Mouse (Mus musculus) heart, embryonic 13.5 days (tissue): Measurements from ENCODE around the gene Osbpl8. TPM values are rescaled to one million over a fixed set of nuclear protein-coding genes. Genes with fewer than 3 reads are reported as not detected.

ENCODE experiments used
- ATAC-seq: fragments of 200-750 bp; cut with Nextera tagmentation; 2 replicates; pipeline ENCODE4 v1.8.0; 2017; ENCODE audit warnings: moderate TSS enrichment; ENCODE audit not compliant: insufficient number of reproducible peaks, low FRiP score, low TSS enrichment; ENCODE audit errors: extremely low read depth
- H3K27ac ChIP-seq: fragments of 300-500 bp; sonication (generic); replicated peaks from 2 replicates; pipeline ENCODE4 v1.5.1; 2015; ENCODE audit warnings: moderate library complexity, mild to moderate bottlenecking, inconsistent platforms
- H3K27me3 ChIP-seq: fragments of 300-500 bp; sonication (generic); replicated peaks from 2 replicates; pipeline ENCODE4 v1.6.1; 2015; ENCODE audit warnings: mild to moderate bottlenecking, inconsistent platforms
- H3K36me3 ChIP-seq: fragments of 300-500 bp; sonication (generic); 2 replicates; pipeline ENCODE4 v1.6.1; 2015; ENCODE audit warnings: mild to moderate bottlenecking, inconsistent platforms
- H3K4me1 ChIP-seq: fragments of 300-500 bp; sonication (generic); 2 replicates; pipeline ENCODE4 v1.6.1; 2015; ENCODE audit warnings: inconsistent platforms
- H3K4me2 ChIP-seq: fragments of 300-500 bp; sonication (generic); 2 replicates; pipeline ENCODE4 v1.6.1; 2015; ENCODE audit warnings: inconsistent platforms, mild to moderate bottlenecking, moderate library complexity
- H3K4me3 ChIP-seq: fragments of 300-500 bp; sonication (generic); 2 replicates; pipeline ENCODE4 v1.5.1; 2015; ENCODE audit warnings: moderate library complexity, mild to moderate bottlenecking, inconsistent platforms
- H3K9ac ChIP-seq: fragments of 300-500 bp; sonication (generic); 2 replicates; pipeline ENCODE4 v1.6.1; 2015; ENCODE audit warnings: inconsistent platforms, mild to moderate bottlenecking, moderate library complexity
- H3K9me3 ChIP-seq: fragments of 300-500 bp; sonication (generic); 2 replicates; pipeline ENCODE4 v1.6.1; 2016; ENCODE audit warnings: inconsistent platforms
- WGBS: fragments of 180-500 bp; shearing (Covaris S2); methylation state at CpG from one replicate; pipeline ENCODE4 v1.1.7; 2015; ENCODE audit warnings: mixed read lengths; 5-methylcytosine and 5-hydroxymethylcytosine counted together
- polyA plus RNA-seq: library from polyadenylated mRNA; unstranded; fragments of >200 nt; fragmentation: Nextera tagmentation; extraction: Ambion mirVana; gene quantifications from 2 replicates; pipeline ENCODE4 v1.2.1, GENCODE M21; 2015

Osbpl8 gene
- polyA plus RNA-seq, 1 experiment from 2014 or later = 22.5 TPM

GRCm38 (mm10) chr10:111242677-111243076 is 78.1 kb downstream of the Osbpl8 start:
- Histone ChIP-seq H3K4me3 (no peak overlapping the region), H3K4me2 (no peak overlapping the region), H3K27ac (no peak overlapping the region), H3K9ac (no peak overlapping the region), H3K9me3 (no peaks in the 10 kb centered on the region), H3K27me3 (no peaks in the 10 kb centered on the region), H3K4me1 (peaks cover 30% of the 10 kb centered on the region), H3K36me3 (peaks cover 6% of the 10 kb centered on the region; the same call in 1 of the 2 replicates)
- ATAC-seq = no peak
- WGBS = 84% methylated on average over 7 of the region's 7 CpGs

- H3K9ac ChIP-seq = no peak overlapping the region
- no peaks in the 10 kb centered on the region for H3K27me3 ChIP-seq
Measured at GRCm38 (mm10) chr10:111247609-111248008, 83.1 kb downstream of the Osbpl8 start.

GRCm38 (mm10) chr10:111248177-111248576 is 83.6 kb downstream of the Osbpl8 start:
- H3K4me3 ChIP-seq = no peak overlapping the region
- no peaks in the 10 kb centered on the region for H3K36me3 ChIP-seq
- no peak overlapping the region for H3K4me2 ChIP-seq
- H3K27ac ChIP-seq = no peak overlapping the region
- no peak for ATAC-seq
- H3K9ac ChIP-seq = no peak overlapping the region
- WGBS = 57% methylated on average over 6 of the region's 6 CpGs
- H3K4me1 ChIP-seq = peaks cover 35% of the 10 kb centered on the region
- H3K27me3 ChIP-seq = no peaks in the 10 kb centered on the region
- no peaks in the 10 kb centered on the region for H3K9me3 ChIP-seq

More at GRCm38 (mm10) chr10:111247609-111248008, 83.1 kb downstream of the Osbpl8 start:
- Histone ChIP-seq H3K4me2 (no peak overlapping the region), H3K9me3 (no peaks in the 10 kb centered on the region), H3K27ac (no peak overlapping the region), H3K4me3 (no peak overlapping the region), H3K36me3 (no peaks in the 10 kb centered on the region), H3K4me1 (peaks cover 36% of the 10 kb centered on the region)
- ATAC-seq = no peak
- WGBS = 59% methylated on average over 4 of the region's 4 CpGs

- H3K27ac ChIP-seq = no peak overlapping the region
- H3K9ac ChIP-seq = no peak overlapping the region
- WGBS = 77% methylated on average over 4 of the region's 4 CpGs
- H3K9me3 ChIP-seq = no peaks in the 10 kb centered on the region
- no peak overlapping the region for H3K4me2 ChIP-seq
- H3K36me3 ChIP-seq = 0 out of 2 replicates have a peak, but pooled peaks cover 4% of the 10 kb centered on the region
- ATAC-seq = no peak
- no peak overlapping the region for H3K4me3 ChIP-seq
- no peaks in the 10 kb centered on the region for H3K27me3 ChIP-seq
- peaks cover 23% of the 10 kb centered on the region for H3K4me1 ChIP-seq
Measured at GRCm38 (mm10) chr10:111250192-111250591, 85.6 kb downstream of the Osbpl8 start.

- Histone ChIP-seq H3K9me3 (no peaks in the 10 kb centered on the region), H3K27me3 (no peaks in the 10 kb centered on the region), H3K4me1 (peaks cover 20% of the 10 kb centered on the region), H3K9ac (no peak overlapping the region), H3K4me2 (no peak overlapping the region), H3K4me3 (no peak overlapping the region), H3K36me3 (peaks cover 13% of the 10 kb centered on the region), H3K27ac (no peak overlapping the region)
- ATAC-seq = no peak
- 61% methylated on average over 5 of the region's 5 CpGs for WGBS
Measured at GRCm38 (mm10) chr10:111251666-111252065, 87.1 kb downstream of the Osbpl8 start.

- Histone ChIP-seq H3K9ac (no peak overlapping the region), H3K9me3 (no peaks in the 10 kb centered on the region), H3K4me3 (no peak overlapping the region), H3K27me3 (no peaks in the 10 kb centered on the region), H3K36me3 (peaks cover 30% of the 10 kb centered on the region), H3K4me2 (no peak overlapping the region), H3K4me1 (0 out of 2 replicates have a peak, but pooled peaks cover 3% of the 10 kb centered on the region), H3K27ac (no peak overlapping the region)
- ATAC-seq = no peak
- 91% methylated on average over 6 of the region's 6 CpGs for WGBS
Measured at GRCm38 (mm10) chr10:111255228-111255627, 90.7 kb downstream of the Osbpl8 start.

GRCm38 (mm10) chr10:111256156-111256555 is 91.6 kb downstream of the Osbpl8 start:
- Histone ChIP-seq H3K4me2 (no peak overlapping the region), H3K9ac (no peak overlapping the region), H3K27ac (no peak overlapping the region), H3K9me3 (no peaks in the 10 kb centered on the region), H3K4me3 (no peak overlapping the region), H3K4me1 (peaks cover 8% of the 10 kb centered on the region), H3K36me3 (peaks cover 30% of the 10 kb centered on the region), H3K27me3 (no peaks in the 10 kb centered on the region)
- 82% methylated on average over 3 of the region's 3 CpGs for WGBS
- ATAC-seq = no peak

GRCm38 (mm10) chr10:111257358-111257757 is 92.8 kb downstream of the Osbpl8 start:
- H3K4me1 ChIP-seq = peaks cover 13% of the 10 kb centered on the region
- no peak for ATAC-seq
- peaks cover 30% of the 10 kb centered on the region for H3K36me3 ChIP-seq

GRCm38 (mm10) chr10:111258256-111258655 is 93.7 kb downstream of the Osbpl8 start:
- Histone ChIP-seq H3K9ac (no peak overlapping the region), H3K27me3 (no peaks in the 10 kb centered on the region), H3K4me1 (peaks cover 13% of the 10 kb centered on the region), H3K4me2 (no peak overlapping the region), H3K36me3 (peaks cover 30% of the 10 kb centered on the region), H3K9me3 (no peaks in the 10 kb centered on the region), H3K27ac (no peak overlapping the region), H3K4me3 (no peak overlapping the region)
- WGBS = 87% methylated on average over 3 of the region's 3 CpGs
- no peak for ATAC-seq

More at GRCm38 (mm10) chr10:111257358-111257757, 92.8 kb downstream of the Osbpl8 start:
- no peak overlapping the region for H3K9ac ChIP-seq
- no peaks in the 10 kb centered on the region for H3K9me3 ChIP-seq
- H3K27me3 ChIP-seq = no peaks in the 10 kb centered on the region
- H3K27ac ChIP-seq = no peak overlapping the region
- H3K4me3 ChIP-seq = no peak overlapping the region
- no peak overlapping the region for H3K4me2 ChIP-seq
- 83% methylated on average over 3 of the region's 3 CpGs for WGBS

- Histone ChIP-seq H3K9ac (peak overlapping the region; percentile 50), H3K4me3 (peak overlapping the region; percentile 7; the same call in 1 of the 2 replicates), H3K36me3 (peaks cover 82% of the 10 kb centered on the region), H3K4me2 (peak overlapping the region; percentile 59), H3K9me3 (peaks cover 2% of the 10 kb centered on the region; the same call in 1 of the 2 replicates), H3K27me3 (no peaks in the 10 kb centered on the region), H3K4me1 (peaks cover 29% of the 10 kb centered on the region), H3K27ac (peak overlapping the region; percentile 74)
- no peak for ATAC-seq
- 38% methylated on average over 15 of the region's 15 CpGs for WGBS
Measured at GRCm38 (mm10) chr10:111271687-111272086, 107.1 kb downstream of the Osbpl8 start.

GRCm38 (mm10) chr10:111272905-111273304 is 108.4 kb downstream of the Osbpl8 start:
- peaks cover 84% of the 10 kb centered on the region for H3K36me3 ChIP-seq
- H3K9me3 ChIP-seq = peaks cover 2% of the 10 kb centered on the region; the same call in 1 of the 2 replicates
- H3K27me3 ChIP-seq = no peaks in the 10 kb centered on the region
- WGBS = 58% methylated on average over 11 of the region's 11 CpGs
- no peak for ATAC-seq
- H3K4me2 ChIP-seq = no peak overlapping the region
- peak overlapping the region; percentile 74 for H3K27ac ChIP-seq
- H3K4me1 ChIP-seq = peaks cover 29% of the 10 kb centered on the region
- no peak overlapping the region for H3K9ac ChIP-seq
- no peak overlapping the region for H3K4me3 ChIP-seq

GRCm38 (mm10) chr10:111273463-111274088 is 109.0 kb downstream of the Osbpl8 start:
- no peak overlapping the region for H3K4me2 ChIP-seq
- peaks cover 29% of the 10 kb centered on the region for H3K4me1 ChIP-seq
- peak overlapping the region; percentile 74 for H3K27ac ChIP-seq
- WGBS = 63% methylated on average over 5 of the region's 5 CpGs
- H3K36me3 ChIP-seq = peaks cover 85% of the 10 kb centered on the region
- no peaks in the 10 kb centered on the region for H3K27me3 ChIP-seq
- H3K9ac ChIP-seq = no peak overlapping the region
- H3K9me3 ChIP-seq = peaks cover 2% of the 10 kb centered on the region; the same call in 1 of the 2 replicates
- no peak overlapping the region for H3K4me3 ChIP-seq
- no peak for ATAC-seq
